ENCODE assay signal across 8 mouse cellular contexts in genomic region chr3:125938092-125938755, GRCm38 (mm10). TPM values are rescaled to one million over a fixed set of nuclear protein-coding genes. Genes with fewer than 3 reads are reported as not detected.
DNase-seq lines count a peak whose midpoint lies in the region; ATAC-seq lines count a peak whose summit lies in the region.

TSS of gene Ugt8a (minus strand) at chr3:125938619.

- H3K36me3 ChIP-seq in heart, embryonic 10.5 days, result no peaks in the 10 kb centered on the region
- no peaks in the 10 kb centered on the region for H3K36me3 ChIP-seq in hindbrain, embryonic 14.5 days (replicated peaks; ENCODE audit: control insufficient read depth, insufficient read depth)
- H3K36me3 ChIP-seq in limb, embryonic 11.5 days (ENCODE audit: control insufficient read depth, insufficient read depth, low read length), result no peaks in the 10 kb centered on the region
- no peaks in the 10 kb centered on the region for H3K36me3 ChIP-seq in neural tube, embryonic 14.5 days (ENCODE audit: control insufficient read depth, insufficient read depth, low read length)

- no peak within 1 kb of the TSS for H3K27ac ChIP-seq in heart, embryonic 10.5 days
- no peak within 1 kb of the TSS for H3K27ac ChIP-seq in hindbrain, embryonic 14.5 days
- no peak within 1 kb of the TSS for H3K27ac ChIP-seq in limb, embryonic 11.5 days (replicated peaks; ENCODE audit: low read depth, low read length)
- no peak within 1 kb of the TSS for H3K27ac ChIP-seq in neural tube, embryonic 14.5 days (ENCODE audit: low read depth, low read length)

- H3K4me3 ChIP-seq in heart, embryonic 10.5 days, result peak within 1 kb of the TSS; percentile 71
- peak within 1 kb of the TSS; percentile 79 for H3K4me3 ChIP-seq in hindbrain, embryonic 14.5 days (replicated peaks; ENCODE audit: low read length)
- peak within 1 kb of the TSS; percentile 48 for H3K4me3 ChIP-seq in limb, embryonic 11.5 days (ENCODE audit: low read depth, low read length)
- peak within 1 kb of the TSS; percentile 72 for H3K4me3 ChIP-seq in neural tube, embryonic 14.5 days (ENCODE audit: low read depth, low read length)

- intact Hi-C loops in heart, postnatal 36 days (cut with DNase I), result no loop called here

- WGBS in heart, embryonic 10.5 days, result 1% methylated on average over 54 of the region's 85 CpGs
- 0% methylated on average over 44 of the region's 85 CpGs for WGBS in hindbrain, embryonic 14.5 days
- 2% methylated on average over 71 of the region's 85 CpGs for WGBS in limb, embryonic 11.5 days
- 0% methylated on average over 46 of the region's 85 CpGs for WGBS in neural tube, embryonic 14.5 days

- peak; percentile 88 for ATAC-seq in hindbrain, embryonic 14.5 days (ENCODE audit: low FRiP score)
- peak; percentile 74 for ATAC-seq in limb, embryonic 11.5 days (ENCODE audit: insufficient number of reproducible peaks, low FRiP score, low TSS enrichment, low read depth)
- peak; percentile 92 for ATAC-seq in neural tube, embryonic 14.5 days (ENCODE audit: low read depth)
- no peak for ATAC-seq in activated CD4-positive, CD25-positive, alpha-beta regulatory T cell, adult 4 months

- H3K4me2 ChIP-seq in hindbrain, embryonic 14.5 days (replicated peaks), result peak within 1 kb of the TSS; percentile 92
- peak within 1 kb of the TSS; percentile 89 for H3K4me2 ChIP-seq in limb, embryonic 11.5 days (ENCODE audit: low read depth, severe bottlenecking)
- H3K4me2 ChIP-seq in neural tube, embryonic 14.5 days (ENCODE audit: low read depth, low read length), result peak within 1 kb of the TSS; percentile 72

- no peaks in the 10 kb centered on the region for H3K9me3 ChIP-seq in heart, embryonic 10.5 days
- no peaks in the 10 kb centered on the region for H3K9me3 ChIP-seq in hindbrain, embryonic 14.5 days (ENCODE audit: control insufficient read depth, low read length)
- no peaks in the 10 kb centered on the region for H3K9me3 ChIP-seq in limb, embryonic 11.5 days (ENCODE audit: control insufficient read depth, low read length)
- H3K9me3 ChIP-seq in neural tube, embryonic 14.5 days (ENCODE audit: control insufficient read depth, low read length), result no peaks in the 10 kb centered on the region

- H3K9ac ChIP-seq in hindbrain, embryonic 14.5 days, result peak within 1 kb of the TSS; percentile 63
- peak within 1 kb of the TSS; percentile 27; the same call in 1 of the 2 replicates for H3K9ac ChIP-seq in limb, embryonic 11.5 days (ENCODE audit: low read length)
- H3K9ac ChIP-seq in neural tube, embryonic 14.5 days (replicated peaks; ENCODE audit: low read depth, low read length), result peak within 1 kb of the TSS; percentile 51

- peaks cover 12% of the 10 kb centered on the region for H3K4me1 ChIP-seq in heart, embryonic 10.5 days
- H3K4me1 ChIP-seq in hindbrain, embryonic 14.5 days (replicated peaks; ENCODE audit: control insufficient read depth, insufficient read depth, low read length), result no peaks in the 10 kb centered on the region; the same call in 1 of the 2 replicates
- 0 out of 2 replicates have a peak, but pooled peaks cover 6% of the 10 kb centered on the region for H3K4me1 ChIP-seq in limb, embryonic 11.5 days (ENCODE audit: control insufficient read depth, insufficient read depth, low read length)
- 0 out of 2 replicates have a peak, but pooled peaks cover 6% of the 10 kb centered on the region for H3K4me1 ChIP-seq in neural tube, embryonic 14.5 days (ENCODE audit: control insufficient read depth, insufficient read depth, low read length)

- peak; percentile 75 for DNase-seq in heart, embryonic 10.5 days (ENCODE audit: low spot score)
- no peak for DNase-seq in heart, postnatal 36 days
- peak; percentile 46 for DNase-seq in ES-CJ7 (ENCODE audit: low read depth, low spot score)
- DNase-seq in embryo, embryonic 9.5 days (ENCODE audit: extremely low spot score), result peak; percentile 49
- DNase-seq in hindbrain, embryonic 14.5 days (ENCODE audit: low spot score), result peak; percentile 55
- DNase-seq in limb, embryonic 11.5 days (ENCODE audit: low spot score), result no peak

- peaks cover 44% of the 10 kb centered on the region for H3K27me3 ChIP-seq in heart, embryonic 10.5 days (ENCODE audit: insufficient read depth, poor library complexity, severe bottlenecking)
- peaks cover 11% of the 10 kb centered on the region; the same call in 1 of the 2 replicates for H3K27me3 ChIP-seq in hindbrain, embryonic 14.5 days (ENCODE audit: control insufficient read depth, insufficient read depth, low read length)
- peaks cover 27% of the 10 kb centered on the region for H3K27me3 ChIP-seq in limb, embryonic 11.5 days (ENCODE audit: control insufficient read depth, insufficient read depth, low read length)
- no peaks in the 10 kb centered on the region for H3K27me3 ChIP-seq in neural tube, embryonic 14.5 days (ENCODE audit: control insufficient read depth, insufficient read depth, low read length)

RNA-seq across cellular contexts. Expression of gene Ugt8a, which starts in this region (rescaled TPM):
- 0.15 and 0.21 TPM in 2 replicates for polyA plus RNA-seq in heart, embryonic 10.5 days (2016; fragmentation: Nextera tagmentation; extraction: Ambion mirVana)
- total RNA-seq in heart, postnatal 36 days (2021), result not detected
- polyA plus RNA-seq in hindbrain, embryonic 14.5 days (2014; fragmentation: Nextera tagmentation; extraction: Ambion mirVana), result 5.8 and 5.9 TPM in 2 replicates
- 0.35 and 0.75 TPM in 2 replicates for polyA plus RNA-seq in limb, embryonic 11.5 days (2014; fragmentation: Nextera tagmentation; extraction: Ambion mirVana)
- 6.8 and 6.9 TPM in 2 replicates for polyA plus RNA-seq in neural tube, embryonic 14.5 days (2014; fragmentation: Nextera tagmentation; extraction: Ambion mirVana)
- not detected for polyA plus RNA-seq in activated CD4-positive, CD25-positive, alpha-beta regulatory T cell, adult 4 months (2017; shearing (Covaris generic))

Comparison
In these comparisons a context has a peak if more than half of its experiments do, and no peak if none do; other contexts are left out.
1. Peak in DNase-seq and H3K4me3 ChIP-seq in heart, embryonic 10.5 days; RNA of the gene not detected or under 1 TPM.
2. Peak in ATAC-seq, H3K4me3 ChIP-seq, H3K9ac ChIP-seq and H3K4me2 ChIP-seq in limb, embryonic 11.5 days; RNA of the gene not detected or under 1 TPM.
3. DNase-seq: peak in ES-CJ7 (single experiment), embryo, embryonic 9.5 days (single experiment) and hindbrain, embryonic 14.5 days (single experiment); none in heart, postnatal 36 days (0 of 2) and limb, embryonic 11.5 days (single experiment).
4. Peak in every context shown above with its lines, with median percentiles within 50 percentile points of each other: H3K4me3 ChIP-seq, H3K4me2 ChIP-seq and H3K9ac ChIP-seq.